Mouse (Mus musculus) naive thymus-derived CD4-positive, alpha-beta T cell, adult 2 months (primary cell): ENCODE measurements around the gene Atg9b.

Experiments used
- DNase-seq: peaks from one replicate; pipeline ENCODE4 v3.0.0-alpha.2; 2011; ENCODE audit warnings: low read depth

The Atg9b gene

GRCm38 (mm10) chr5:24391864-24392263, at the start of gene Atg9b:
Gene Atg9b (minus strand): TSS chr5:24392143.
- DNase-seq = no peak

GRCm38 (mm10) chr5:24441187-24441586, 49.2 kb upstream of the Atg9b start:
- DNase-seq = no peak

GRCm38 (mm10) chr5:24433993-24434392, 42.0 kb upstream of the Atg9b start:
- no peak for DNase-seq

GRCm38 (mm10) chr5:24428596-24428995, 36.7 kb upstream of the Atg9b start:
- DNase-seq = no peak

- DNase-seq = no peak
Measured at GRCm38 (mm10) chr5:24427981-24428402, 36.0 kb upstream of the Atg9b start.

- no peak for DNase-seq
Measured at GRCm38 (mm10) chr5:24427285-24427633, 35.3 kb upstream of the Atg9b start.

GRCm38 (mm10) chr5:24426556-24427284, 34.8 kb upstream of the Atg9b start:
- no peak for DNase-seq

GRCm38 (mm10) chr5:24426037-24426432, 34.1 kb upstream of the Atg9b start:
- no peak for DNase-seq

GRCm38 (mm10) chr5:24425421-24426036, 33.6 kb upstream of the Atg9b start:
- no peak for DNase-seq

- peak; percentile 92 for DNase-seq
Measured at GRCm38 (mm10) chr5:24424861-24425411, 33.0 kb upstream of the Atg9b start.

GRCm38 (mm10) chr5:24424004-24424781, 32.2 kb upstream of the Atg9b start:
- no peak for DNase-seq

- peak; percentile 98 for DNase-seq
Measured at GRCm38 (mm10) chr5:24423129-24424003, 31.4 kb upstream of the Atg9b start, which contains the start of the genes Cdk5 and Slc4a2. Gene Cdk5 (minus strand): TSS chr5:24423530. Gene Slc4a2 (plus strand): TSS chr5:24423837.

GRCm38 (mm10) chr5:24420381-24420780, 28.4 kb upstream of the Atg9b start:
- no peak for DNase-seq

- DNase-seq = no peak
Measured at GRCm38 (mm10) chr5:24417587-24417986, 25.6 kb upstream of the Atg9b start.

- peak; percentile 87 for DNase-seq
Measured at GRCm38 (mm10) chr5:24416222-24416736, 24.3 kb upstream of the Atg9b start.

- no peak for DNase-seq
Measured at GRCm38 (mm10) chr5:24413938-24414337, 22.0 kb upstream of the Atg9b start.

- DNase-seq = no peak
Measured at GRCm38 (mm10) chr5:24413042-24413693, 21.2 kb upstream of the Atg9b start, which contains the start of gene Asic3. Gene Asic3 (plus strand): TSS chr5:24413392.

GRCm38 (mm10) chr5:24412063-24412462, 20.1 kb upstream of the Atg9b start:
- DNase-seq = no peak

- DNase-seq = no peak
Measured at GRCm38 (mm10) chr5:24409466-24409865, 17.5 kb upstream of the Atg9b start.

GRCm38 (mm10) chr5:24408651-24409050, 16.7 kb upstream of the Atg9b start:
- no peak for DNase-seq
